ENCODE assay signal across 11 mouse cellular contexts in genomic region chr16:96278491-96279224, GRCm38 (mm10). TPM values are rescaled to one million over a fixed set of nuclear protein-coding genes. Genes with fewer than 3 reads are reported as not detected.
A peak's percentile ranks its signal among the peaks of the same experiment; 100 is the strongest.
DNase-seq lines count a peak whose midpoint lies in the region; ATAC-seq and TF ChIP-seq lines count a peak whose summit lies in the region.
"Had no signal": no experiment of that assay in that cellular context is flagged by ENCODE, and none has a peak within 500 bp of the region (broad histone marks: within the 10 kb centered on the region; RNA-seq: fewer than 3 reads in every experiment).

No protein-coding gene starts in this region.

- no peaks in the 10 kb centered on the region for H3K27me3 ChIP-seq in midbrain, postnatal 0 days (ENCODE audit: insufficient read depth, low read length)
- 0 out of 2 replicates have a peak, but pooled peaks cover 4% of the 10 kb centered on the region for H3K27me3 ChIP-seq in midbrain, embryonic 16.5 days (ENCODE audit: control insufficient read depth, insufficient read depth, low read depth, low read length)
- H3K27me3 ChIP-seq in neural tube, embryonic 13.5 days, result peaks cover 26% of the 10 kb centered on the region

- no peak overlapping the region for H3K4me2 ChIP-seq in midbrain, postnatal 0 days (ENCODE audit: low read depth, low read length, poor library complexity, severe bottlenecking)
- no peak overlapping the region for H3K4me2 ChIP-seq in midbrain, embryonic 16.5 days (ENCODE audit: low read length)
- H3K4me2 ChIP-seq in neural tube, embryonic 13.5 days, result no peak overlapping the region
- H3K4me2 ChIP-seq: midbrain, embryonic 11.5 days had no signal

- no peak for TF ChIP-seq CTCF in midbrain, postnatal 0 days (IDR thresholded peaks at IDR 0.05)

- 0 out of 2 replicates have a peak, but pooled peaks cover 4% of the 10 kb centered on the region for H3K4me1 ChIP-seq in midbrain, postnatal 0 days (ENCODE audit: insufficient read depth, low read length)
- H3K4me1 ChIP-seq in midbrain, embryonic 16.5 days (ENCODE audit: control insufficient read depth, insufficient read depth, low read length), result peaks cover 14% of the 10 kb centered on the region
- peaks cover 35% of the 10 kb centered on the region for H3K4me1 ChIP-seq in neural tube, embryonic 13.5 days (replicated peaks)

- no peak overlapping the region for H3K27ac ChIP-seq in midbrain, postnatal 0 days (ENCODE audit: low read depth, low read length)
- H3K27ac ChIP-seq in midbrain, embryonic 16.5 days (ENCODE audit: low read length), result no peak overlapping the region
- H3K27ac ChIP-seq in neural tube, embryonic 13.5 days (replicated peaks), result no peak overlapping the region; the same call in 1 of the 2 replicates
- H3K27ac ChIP-seq: left cerebral cortex, adult 2 months; liver, embryonic 14.5 days had no signal

- H3K4me3 ChIP-seq in midbrain, postnatal 0 days (ENCODE audit: low read depth, low read length), result no peak overlapping the region
- H3K4me3 ChIP-seq in midbrain, embryonic 16.5 days (ENCODE audit: low read depth, low read length), result no peak overlapping the region
- H3K4me3 ChIP-seq in neural tube, embryonic 13.5 days, result no peak overlapping the region
- H3K4me3 ChIP-seq: left cerebral cortex, adult 2 months had no signal

- H3K36me3 ChIP-seq in midbrain, postnatal 0 days (ENCODE audit: insufficient read depth, low read length), result no peaks in the 10 kb centered on the region
- H3K36me3 ChIP-seq in midbrain, embryonic 16.5 days (ENCODE audit: control insufficient read depth, insufficient read depth, low read length), result no peaks in the 10 kb centered on the region
- H3K36me3 ChIP-seq in neural tube, embryonic 13.5 days, result no peaks in the 10 kb centered on the region

- DNase-seq in embryo, embryonic 10 days (ENCODE audit: low spot score), result peak; percentile 31
- no peak for DNase-seq in embryo, embryonic 11 days
- DNase-seq in midbrain, postnatal 0 days (ENCODE audit: low spot score), result peak; percentile 75
- DNase-seq in kidney, adult 18-20 months, result peak; percentile 36
- DNase-seq in urinary bladder, postnatal 36 days (ENCODE audit: low spot score in 2 of 2), result no peak
- no peak for DNase-seq in gastrocnemius, postnatal 10 days

- no peak overlapping the region for H3K9ac ChIP-seq in midbrain, postnatal 0 days (replicated peaks; ENCODE audit: low read length, poor library complexity, severe bottlenecking)
- H3K9ac ChIP-seq in midbrain, embryonic 16.5 days (ENCODE audit: low read depth, low read length), result no peak overlapping the region
- H3K9ac ChIP-seq in neural tube, embryonic 13.5 days, result no peak overlapping the region
- H3K9ac ChIP-seq: liver, embryonic 14.5 days had no signal

- 34% methylated on average over 9 of the region's 9 CpGs for WGBS in midbrain, postnatal 0 days
- 24% methylated on average over 9 of the region's 9 CpGs for WGBS in midbrain, embryonic 16.5 days
- 22% methylated on average over 9 of the region's 9 CpGs for WGBS in neural tube, embryonic 13.5 days

- H3K9me3 ChIP-seq in midbrain, postnatal 0 days (ENCODE audit: low read length), result no peaks in the 10 kb centered on the region
- H3K9me3 ChIP-seq in midbrain, embryonic 16.5 days (replicated peaks; ENCODE audit: control insufficient read depth, low read length, poor library complexity, severe bottlenecking), result no peaks in the 10 kb centered on the region
- H3K9me3 ChIP-seq in neural tube, embryonic 13.5 days, result no peaks in the 10 kb centered on the region

- ATAC-seq in midbrain, postnatal 0 days (ENCODE audit: low FRiP score), result no peak
- no peak for ATAC-seq in midbrain, embryonic 16.5 days
- peak; percentile 13; the same call in 1 of the 2 replicates for ATAC-seq in neural tube, embryonic 13.5 days (ENCODE audit: low read depth)

RNA-seq across cellular contexts. Expression of gene B3galt5, which starts 43.1 kb away (rescaled TPM):
- total RNA-seq in midbrain, postnatal 0 days (2014; rRNA removed), result 9.0 and 12.1 TPM in 2 replicates
- 5.9 and 6.1 TPM in 2 replicates for polyA plus RNA-seq in midbrain, postnatal 0 days (2015; fragmentation: Nextera tagmentation; extraction: Ambion mirVana)
- 4.7 and 4.8 TPM in 2 replicates for polyA plus RNA-seq in midbrain, embryonic 16.5 days (2015; fragmentation: Nextera tagmentation; extraction: Ambion mirVana)
- 2.3 and 3.0 TPM in 2 replicates for polyA plus RNA-seq in neural tube, embryonic 13.5 days (2015; fragmentation: Nextera tagmentation; extraction: Ambion mirVana)
- total RNA-seq in gastrocnemius, postnatal 10 days (2021), result under 1 TPM; 0.16 to 0.26 TPM

Comparison
In these comparisons a context has a peak if more than half of its experiments do, and no peak if none do; other contexts are left out.
1. DNase-seq: peak in embryo, embryonic 10 days (single experiment), midbrain, postnatal 0 days (single experiment) and kidney, adult 18-20 months (single experiment); none in embryo, embryonic 11 days (single experiment), urinary bladder, postnatal 36 days (0 of 2) and gastrocnemius, postnatal 10 days (single experiment).